Mouse (Mus musculus): ENCODE data around the gene Kif19a. TPM values are rescaled to one million over a fixed set of nuclear protein-coding genes. Genes with fewer than 3 reads are reported as not detected.

Kif19a gene
- polyA plus RNA-seq (2014; fragmentation: Illumina TruSeq; extraction: RNeasy Lipid Tissue Mini Kit (QIAGEN cat#74804); ENCODE audit: low read depth, low replicate concordance) = 0.29 TPM

GRCm38 (mm10) chr11:114764820-114765818 is at the start of gene Kif19a:
TSS of gene Kif19a (plus strand) at chr11:114765388.

DNA sequence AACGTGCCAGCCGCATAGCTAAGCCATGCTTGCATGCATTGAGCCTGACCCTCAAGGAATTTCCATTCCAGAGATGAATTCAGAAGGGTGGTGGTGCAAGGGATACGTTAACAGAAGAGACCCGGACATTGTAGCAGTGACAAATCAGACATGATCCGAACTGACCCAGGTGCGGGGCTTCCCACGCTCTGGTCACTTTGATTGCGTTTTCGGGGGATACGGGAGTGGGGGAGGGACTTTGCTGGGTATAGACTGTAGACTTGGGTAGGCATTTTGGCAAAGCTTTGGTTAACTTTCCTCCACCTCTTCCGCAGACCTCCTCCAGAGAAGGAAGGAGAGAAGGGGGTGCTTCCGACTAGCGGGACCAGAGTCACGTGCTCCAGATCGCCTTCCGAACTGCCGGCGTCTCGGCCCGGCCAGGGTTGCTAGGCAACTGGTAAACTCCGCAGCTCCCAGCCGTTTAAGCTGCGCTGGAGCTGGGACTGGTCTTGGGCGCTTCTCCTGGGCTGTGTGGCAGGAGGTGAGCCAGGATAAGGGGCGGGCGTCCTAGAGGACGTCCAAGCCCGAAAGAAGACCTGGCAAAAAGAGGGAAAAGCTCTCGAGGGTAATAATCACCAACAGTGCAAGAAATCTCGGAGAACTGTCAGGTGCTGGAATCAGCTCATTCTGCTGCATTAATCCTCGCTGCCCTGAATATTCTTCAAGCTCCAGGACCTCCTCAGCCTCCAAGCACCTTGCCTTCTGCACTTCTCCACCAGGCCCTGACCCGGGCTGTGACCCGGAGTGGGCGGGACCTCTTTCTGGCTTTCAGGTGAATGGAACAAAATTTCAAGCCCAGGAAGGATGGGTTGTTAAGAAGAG is 38.0 kb upstream of the Kif19a start, which contains the start of gene Dnaic2:
Dnaic2 (plus strand) TSS at position 444 of the 861 bp plus-strand sequence.

GRCm38 (mm10) chr11:114795848-114796322 is 30.7 kb downstream of the Kif19a start, which contains the start of gene Btbd17:
TSS of gene Btbd17 (minus strand) at chr11:114795945.

DNA sequence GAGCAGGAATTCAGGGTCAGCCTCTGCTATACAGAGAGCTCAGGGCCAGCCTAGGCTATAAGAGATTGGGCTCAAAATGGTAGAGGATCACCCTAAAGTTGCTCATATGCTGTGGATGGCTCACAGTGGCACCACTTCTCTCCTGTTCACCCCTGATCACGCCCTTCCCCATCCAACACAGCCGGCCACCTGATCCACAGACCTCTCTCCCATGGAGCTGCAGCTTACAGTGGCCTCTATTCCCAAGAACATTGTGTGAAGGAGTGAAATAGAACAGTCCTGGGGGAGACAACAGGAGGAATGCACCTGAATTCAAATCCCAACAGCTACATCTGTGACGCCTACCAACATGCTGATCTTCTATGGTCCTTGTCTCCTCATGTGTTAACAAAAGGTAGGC is 33.4 kb downstream of the Kif19a start, which contains the start of gene Gpr142:
Gpr142 (plus strand) TSS at position 301 of the 400 bp plus-strand sequence.

Other genes starting within 250 kb of the Kif19a start
- 144 TPM for gene Rpl38, start 96.9 kb upstream of the Kif19a start, polyA plus RNA-seq (2014; fragmentation: Illumina TruSeq; extraction: RNeasy Lipid Tissue Mini Kit (QIAGEN cat#74804); ENCODE audit: low read depth, low replicate concordance)
- gene Ttyh2, start 90.0 kb upstream of the Kif19a start, polyA plus RNA-seq (2014; fragmentation: Illumina TruSeq; extraction: RNeasy Lipid Tissue Mini Kit (QIAGEN cat#74804); ENCODE audit: low read depth, low replicate concordance) = 1.5 TPM
- gene Dnaic2, start 38.0 kb upstream of the Kif19a start, polyA plus RNA-seq (2014; fragmentation: Illumina TruSeq; extraction: RNeasy Lipid Tissue Mini Kit (QIAGEN cat#74804); ENCODE audit: low read depth, low replicate concordance) = 11.2 TPM
- gene Btbd17, start 30.6 kb downstream of the Kif19a start, polyA plus RNA-seq (2014; fragmentation: Illumina TruSeq; extraction: RNeasy Lipid Tissue Mini Kit (QIAGEN cat#74804); ENCODE audit: low read depth, low replicate concordance) = not detected
- gene Gpr142, start 33.5 kb downstream of the Kif19a start, polyA plus RNA-seq (2014; fragmentation: Illumina TruSeq; extraction: RNeasy Lipid Tissue Mini Kit (QIAGEN cat#74804); ENCODE audit: low read depth, low replicate concordance) = not detected
- 0.07 TPM for gene Gprc5c, start 85.8 kb downstream of the Kif19a start, polyA plus RNA-seq (2014; fragmentation: Illumina TruSeq; extraction: RNeasy Lipid Tissue Mini Kit (QIAGEN cat#74804); ENCODE audit: low read depth, low replicate concordance)
- 0.24 TPM for gene Cd300a, start 124.7 kb downstream of the Kif19a start, polyA plus RNA-seq (2014; fragmentation: Illumina TruSeq; extraction: RNeasy Lipid Tissue Mini Kit (QIAGEN cat#74804); ENCODE audit: low read depth, low replicate concordance)
- gene Cd300lb, start 169.0 kb downstream of the Kif19a start, polyA plus RNA-seq (2014; fragmentation: Illumina TruSeq; extraction: RNeasy Lipid Tissue Mini Kit (QIAGEN cat#74804); ENCODE audit: low read depth, low replicate concordance) = not detected
- not detected for gene Cd300c, start 203.8 kb downstream of the Kif19a start, polyA plus RNA-seq (2014; fragmentation: Illumina TruSeq; extraction: RNeasy Lipid Tissue Mini Kit (QIAGEN cat#74804); ENCODE audit: low read depth, low replicate concordance)
- 0.41 TPM for gene Cd300ld, start 224.5 kb downstream of the Kif19a start, polyA plus RNA-seq (2014; fragmentation: Illumina TruSeq; extraction: RNeasy Lipid Tissue Mini Kit (QIAGEN cat#74804); ENCODE audit: low read depth, low replicate concordance)
- 0.22 TPM for gene Cd300c2, start 236.5 kb downstream of the Kif19a start, polyA plus RNA-seq (2014; fragmentation: Illumina TruSeq; extraction: RNeasy Lipid Tissue Mini Kit (QIAGEN cat#74804); ENCODE audit: low read depth, low replicate concordance)

All from testis, adult 10 weeks (tissue).